Mouse (Mus musculus): ENCODE data around the gene Lias. TPM values are rescaled to one million over a fixed set of nuclear protein-coding genes. Genes with fewer than 3 reads are reported as not detected.
A peak's percentile ranks its signal among the peaks of the same experiment; 100 is the strongest.

The Lias gene
- polyA plus RNA-seq (2012; ENCODE audit: insufficient read depth, insufficient read length, missing spikeins), result 23.2 and 25.1 TPM in 2 replicates

DNA sequence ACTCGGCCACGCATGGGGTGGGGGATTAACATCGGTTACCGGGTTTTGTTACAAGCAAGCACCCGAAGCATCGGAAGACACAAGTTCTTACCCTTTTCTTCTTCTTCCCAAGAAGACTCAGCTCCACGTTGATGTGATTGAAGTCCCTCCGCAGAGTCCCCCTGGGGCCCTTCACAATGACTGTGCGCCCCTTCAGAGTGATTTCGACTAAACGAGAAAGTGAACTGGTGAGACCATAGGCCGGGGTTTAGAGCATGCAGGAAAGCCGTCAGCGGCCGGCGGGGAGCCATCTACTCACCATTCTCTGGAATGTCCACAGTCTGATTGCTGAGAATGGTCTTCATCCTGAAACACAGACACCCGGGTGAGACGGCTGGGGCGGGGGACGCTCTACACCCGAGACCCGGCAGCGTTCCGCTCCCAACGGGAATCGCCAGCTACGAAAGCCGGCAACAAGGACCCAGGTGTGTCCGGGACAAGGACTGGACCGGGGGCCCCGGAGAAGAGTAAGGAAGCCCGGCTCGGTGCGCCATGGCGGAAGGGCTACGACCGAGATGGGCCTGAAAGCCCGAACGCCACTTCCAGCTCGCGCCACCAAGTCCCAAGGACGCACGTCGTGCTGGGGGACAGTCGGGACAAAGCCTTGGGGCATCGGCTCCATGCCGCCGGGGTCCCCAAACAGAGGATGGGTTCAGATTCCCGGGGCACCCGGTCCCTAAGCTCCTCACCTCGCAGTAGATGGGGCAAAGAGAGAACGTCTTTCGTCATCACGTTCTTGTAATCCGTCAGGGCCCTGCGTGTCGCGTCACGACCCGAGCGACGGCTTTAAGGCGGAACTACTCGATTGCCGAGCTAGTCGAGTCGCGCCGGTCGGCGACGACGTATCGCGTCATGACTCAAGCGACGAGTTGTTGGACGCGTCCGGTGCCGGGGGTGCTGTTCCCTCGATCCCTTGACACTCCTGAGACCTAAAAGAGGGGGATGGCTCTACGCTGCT is at the start of gene Lias, which contains the start of gene Rpl9:
Lias (plus strand) TSS at position 850 of the 997 bp plus-strand sequence.
Rpl9 (minus strand) TSS at position 797 of the 997 bp plus-strand sequence.
- Histone ChIP-seq H3K27ac (ENCODE audit: insufficient read depth, low read depth, low read length) (peak within 1 kb of the TSS; percentile 77), H3K4me1 (ENCODE audit: control insufficient read depth, insufficient read depth, low read length) (peaks cover 9% of the 10 kb centered on the region; the same call in 1 of the 2 replicates), H3K4me3 (ENCODE audit: insufficient read depth, low read length) (peak within 1 kb of the TSS; percentile 89)
- TF ChIP-seq POLR2A (IDR thresholded peaks at IDR 0.05; ENCODE audit: borderline replicate concordance, low read depth, low read length) (peak; percentile 66; the same call in 1 of the 2 replicates), CTCF (IDR thresholded peaks at IDR 0.05; ENCODE audit: low read depth, low read length) (no peak)

DNA sequence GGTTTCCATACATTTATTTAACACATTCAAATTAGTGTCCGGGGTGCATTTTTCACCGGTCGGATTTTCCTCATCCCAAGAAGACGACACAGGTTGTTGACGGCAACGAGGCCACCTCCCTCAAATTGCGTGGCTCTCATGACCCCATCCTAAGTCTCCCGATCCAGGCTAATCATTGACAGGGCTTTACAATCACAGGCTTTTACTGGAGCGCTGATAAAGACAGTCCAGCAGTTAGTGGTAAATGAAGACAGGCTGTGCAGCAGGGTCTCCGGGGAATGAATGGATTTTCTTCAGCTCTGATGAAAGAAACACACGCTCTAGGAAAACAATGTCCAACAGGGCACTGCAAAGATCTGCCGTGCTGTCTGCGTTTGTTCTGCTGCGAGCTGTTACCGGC is 43.1 kb upstream of the Lias start, which contains the start of gene Klb:
Klb (plus strand) TSS at position 147 of the 400 bp plus-strand sequence.
- TF ChIP-seq CTCF (IDR thresholded peaks at IDR 0.05; ENCODE audit: low read depth, low read length) (no peak), POLR2A (IDR thresholded peaks at IDR 0.05; ENCODE audit: borderline replicate concordance, low read depth, low read length) (no peak)
- Histone ChIP-seq H3K4me1 (ENCODE audit: control insufficient read depth, insufficient read depth, low read length) (no peaks in the 10 kb centered on the region), H3K27ac (ENCODE audit: insufficient read depth, low read depth, low read length) (no peak within 1 kb of the TSS), H3K4me3 (ENCODE audit: insufficient read depth, low read length) (no peak within 1 kb of the TSS)

DNA sequence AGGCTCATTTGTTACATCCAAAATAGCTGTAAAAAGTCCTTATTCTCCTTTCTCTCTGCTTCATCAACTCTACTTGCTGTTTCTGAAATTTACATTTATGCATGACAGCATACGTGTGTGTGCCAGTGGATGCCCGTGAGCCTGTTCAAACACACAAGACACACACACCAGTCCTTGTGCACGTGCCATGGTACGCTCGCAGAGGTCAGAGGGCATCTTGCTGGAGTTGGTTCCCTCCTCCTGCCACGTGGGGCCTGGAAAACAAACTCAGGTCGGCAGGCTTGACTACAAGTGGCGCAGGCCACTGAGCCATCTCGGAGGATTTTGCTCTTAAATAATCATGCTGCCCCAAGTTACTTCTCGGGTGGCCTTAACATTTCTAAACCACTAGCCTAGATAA is 40.8 kb upstream of the Lias start:
- Histone ChIP-seq H3K27ac (ENCODE audit: insufficient read depth, low read depth, low read length) (no peak overlapping the region), H3K4me3 (ENCODE audit: insufficient read depth, low read length) (no peak overlapping the region), H3K4me1 (ENCODE audit: control insufficient read depth, insufficient read depth, low read length) (no peaks in the 10 kb centered on the region)
- TF ChIP-seq POLR2A (IDR thresholded peaks at IDR 0.05; ENCODE audit: borderline replicate concordance, low read depth, low read length) (no peak), CTCF (IDR thresholded peaks at IDR 0.05; ENCODE audit: low read depth, low read length) (no peak)

GRCm38 (mm10) chr5:65354097-65354496 is 37.2 kb upstream of the Lias start:
- 0 out of 2 replicates have a peak, but pooled peaks cover 2% of the 10 kb centered on the region for H3K4me1 ChIP-seq (ENCODE audit: control insufficient read depth, insufficient read depth, low read length)
- TF ChIP-seq POLR2A (IDR thresholded peaks at IDR 0.05; ENCODE audit: borderline replicate concordance, low read depth, low read length), result no peak
- TF ChIP-seq CTCF (IDR thresholded peaks at IDR 0.05; ENCODE audit: low read depth, low read length), result no peak
- H3K4me3 ChIP-seq (ENCODE audit: insufficient read depth, low read length), result no peak overlapping the region
- H3K27ac ChIP-seq (ENCODE audit: insufficient read depth, low read depth, low read length), result no peak overlapping the region

- no peak for TF ChIP-seq CTCF (IDR thresholded peaks at IDR 0.05; ENCODE audit: low read depth, low read length)
- TF ChIP-seq POLR2A (IDR thresholded peaks at IDR 0.05; ENCODE audit: borderline replicate concordance, low read depth, low read length), result no peak
- 0 out of 2 replicates have a peak, but pooled peaks cover 2% of the 10 kb centered on the region for H3K4me1 ChIP-seq (ENCODE audit: control insufficient read depth, insufficient read depth, low read length)
- no peak overlapping the region for H3K4me3 ChIP-seq (ENCODE audit: insufficient read depth, low read length)
- H3K27ac ChIP-seq (ENCODE audit: insufficient read depth, low read depth, low read length), result no peak overlapping the region
Observed at GRCm38 (mm10) chr5:65354985-65355384, 36.3 kb upstream of the Lias start.

- H3K4me3 ChIP-seq (ENCODE audit: insufficient read depth, low read length), result no peak overlapping the region
- 0 out of 2 replicates have a peak, but pooled peaks cover 2% of the 10 kb centered on the region for H3K4me1 ChIP-seq (ENCODE audit: control insufficient read depth, insufficient read depth, low read length)
- H3K27ac ChIP-seq (ENCODE audit: insufficient read depth, low read depth, low read length), result no peak overlapping the region
- TF ChIP-seq CTCF (IDR thresholded peaks at IDR 0.05; ENCODE audit: low read depth, low read length), result no peak
Observed at GRCm38 (mm10) chr5:65356851-65357250, 34.4 kb upstream of the Lias start.

GRCm38 (mm10) chr5:65357771-65358170 is 33.5 kb upstream of the Lias start:
- 0 out of 2 replicates have a peak, but pooled peaks cover 2% of the 10 kb centered on the region for H3K4me1 ChIP-seq (ENCODE audit: control insufficient read depth, insufficient read depth, low read length)
- TF ChIP-seq CTCF (IDR thresholded peaks at IDR 0.05; ENCODE audit: low read depth, low read length) (no peak), POLR2A (IDR thresholded peaks at IDR 0.05; ENCODE audit: borderline replicate concordance, low read depth, low read length) (no peak)
- H3K27ac ChIP-seq (ENCODE audit: insufficient read depth, low read depth, low read length), result no peak overlapping the region
- no peak overlapping the region for H3K4me3 ChIP-seq (ENCODE audit: insufficient read depth, low read length)

DNA sequence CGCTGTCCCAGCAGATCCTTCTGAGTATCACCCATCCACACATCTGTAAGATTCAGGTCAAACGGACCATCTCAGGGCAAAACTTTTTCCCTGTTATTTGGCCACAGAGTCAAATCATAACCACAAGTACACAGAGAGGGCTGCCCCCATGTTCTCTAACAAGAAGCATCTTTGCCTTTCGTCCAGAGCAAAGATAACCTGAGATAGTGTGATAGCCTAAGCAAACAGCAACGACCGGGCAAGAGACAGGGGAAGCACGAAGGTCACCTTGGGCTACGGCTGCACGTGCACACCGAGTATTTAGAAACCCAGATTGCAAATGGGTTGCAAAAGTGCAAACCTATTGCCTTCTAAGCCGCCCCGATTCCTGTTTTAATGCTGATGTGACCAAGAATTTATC is 23.5 kb upstream of the Lias start:
- TF ChIP-seq CTCF (IDR thresholded peaks at IDR 0.05; ENCODE audit: low read depth, low read length) (no peak), POLR2A (IDR thresholded peaks at IDR 0.05; ENCODE audit: borderline replicate concordance, low read depth, low read length) (no peak)
- H3K4me1 ChIP-seq (ENCODE audit: control insufficient read depth, insufficient read depth, low read length), result no peaks in the 10 kb centered on the region
- H3K4me3 ChIP-seq (ENCODE audit: insufficient read depth, low read length), result no peak overlapping the region
- no peak overlapping the region for H3K27ac ChIP-seq (ENCODE audit: insufficient read depth, low read depth, low read length)

DNA sequence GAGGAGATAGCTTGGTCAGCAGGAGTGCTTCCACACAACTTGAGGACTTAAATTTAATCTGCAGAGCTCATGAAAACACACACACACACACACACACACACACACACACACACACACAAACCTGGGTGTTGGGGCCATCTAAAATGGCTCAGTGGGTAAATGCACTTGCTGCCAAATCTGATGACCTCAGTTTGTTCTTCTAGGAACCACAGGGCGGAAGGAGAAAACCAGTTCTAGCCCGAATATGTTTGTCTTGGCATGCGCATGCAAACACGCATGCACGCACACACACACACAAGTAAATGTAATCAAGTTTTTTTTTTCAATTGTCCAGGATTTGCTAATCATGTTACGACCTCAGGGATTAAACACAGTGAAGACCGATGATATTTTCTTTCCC is 19.7 kb upstream of the Lias start:
- no peak overlapping the region for H3K4me3 ChIP-seq (ENCODE audit: insufficient read depth, low read length)
- no peak overlapping the region for H3K27ac ChIP-seq (ENCODE audit: insufficient read depth, low read depth, low read length)
- no peaks in the 10 kb centered on the region for H3K4me1 ChIP-seq (ENCODE audit: control insufficient read depth, insufficient read depth, low read length)
- TF ChIP-seq CTCF (IDR thresholded peaks at IDR 0.05; ENCODE audit: low read depth, low read length) (no peak), POLR2A (IDR thresholded peaks at IDR 0.05; ENCODE audit: borderline replicate concordance, low read depth, low read length) (no peak)

- Histone ChIP-seq H3K4me3 (ENCODE audit: insufficient read depth, low read length) (no peak overlapping the region), H3K27ac (ENCODE audit: insufficient read depth, low read depth, low read length) (no peak overlapping the region), H3K4me1 (ENCODE audit: control insufficient read depth, insufficient read depth, low read length) (no peaks in the 10 kb centered on the region)
- TF ChIP-seq CTCF (IDR thresholded peaks at IDR 0.05; ENCODE audit: low read depth, low read length) (no peak), POLR2A (IDR thresholded peaks at IDR 0.05; ENCODE audit: borderline replicate concordance, low read depth, low read length) (no peak)
Observed at GRCm38 (mm10) chr5:65374746-65375145, 16.6 kb upstream of the Lias start.

All from bone marrow macrophage, adult 2 months (primary cell).